Mouse (Mus musculus): Measurements from ENCODE around the gene Mfsd5.

Gene Mfsd5

DNA sequence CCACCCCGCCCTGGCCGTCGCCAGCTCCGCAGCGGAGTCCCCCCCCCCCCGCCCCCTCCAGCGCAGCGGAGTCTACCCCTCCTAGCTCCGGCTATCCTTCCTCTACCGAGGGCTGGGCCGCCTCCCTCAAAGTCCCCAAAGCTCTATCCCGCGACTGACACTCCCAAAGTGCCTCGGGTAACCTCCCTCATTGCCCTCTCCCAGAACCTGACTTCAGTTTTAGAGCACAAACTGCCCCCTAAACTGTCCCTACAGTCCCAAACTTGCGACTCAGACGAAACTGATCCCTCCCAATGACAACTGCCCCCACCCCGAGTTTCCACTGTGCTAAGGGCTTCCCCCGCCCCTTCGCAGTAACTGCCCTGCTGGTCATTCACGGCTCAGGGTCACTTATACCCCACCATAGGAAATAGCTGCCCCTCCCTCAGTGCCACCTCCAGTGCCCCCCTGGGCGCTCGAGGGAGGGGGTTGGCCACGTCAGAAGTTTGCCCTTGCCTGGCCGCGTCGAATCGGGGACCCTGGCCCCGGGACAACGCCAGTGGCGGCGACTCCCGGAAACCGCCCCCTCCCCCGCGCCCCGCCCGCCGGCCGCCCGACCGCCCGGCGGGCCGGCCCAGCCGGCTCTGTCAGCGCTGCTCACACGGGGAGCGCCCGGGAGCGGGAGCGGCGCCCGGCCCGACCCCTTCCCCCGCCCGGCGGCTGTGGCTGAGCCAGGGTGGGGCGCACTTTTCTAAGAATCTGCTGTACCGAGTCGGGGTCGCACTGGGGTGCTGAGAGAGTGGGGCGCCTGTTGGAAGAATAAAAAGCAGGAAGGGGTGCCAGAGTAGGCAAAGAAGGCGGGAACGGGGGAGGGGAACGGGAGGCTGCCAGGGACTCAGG lies 31.8 kb upstream of the Mfsd5 start:
- in situ Hi-C loops (cut with MboI), result no loop called here

DNA sequence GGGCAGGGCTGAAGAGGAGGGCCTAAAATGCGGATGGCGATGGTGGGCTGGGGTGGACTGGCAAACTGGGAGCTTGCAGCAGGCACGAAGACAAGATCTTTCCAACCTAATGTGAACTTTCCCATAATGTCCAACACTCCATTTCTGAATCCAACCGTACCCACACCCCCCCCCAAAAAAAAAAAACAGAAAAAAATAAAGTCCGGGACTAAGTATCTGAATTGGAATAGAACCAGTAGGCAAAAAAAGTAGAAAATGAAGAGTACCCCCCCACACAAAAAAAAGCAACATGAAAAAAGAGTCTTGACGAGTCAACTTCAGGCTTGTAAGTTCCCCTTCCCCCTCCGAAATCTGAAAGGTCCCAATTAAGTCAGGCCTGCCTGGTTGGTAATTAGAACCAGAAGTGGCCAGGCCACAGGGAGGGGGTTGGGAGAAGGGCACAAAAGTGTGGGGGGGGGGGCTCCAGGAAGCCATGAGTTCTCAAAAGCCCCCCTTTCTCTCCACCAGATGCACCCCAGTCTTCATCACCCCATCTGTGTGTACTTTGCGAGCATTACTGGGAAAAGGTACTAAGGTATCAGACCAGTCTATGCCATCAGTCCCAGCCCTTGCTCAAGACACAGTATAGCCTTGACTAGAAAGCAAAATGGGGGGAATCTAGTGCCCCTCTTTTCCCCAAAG lies 31.0 kb upstream of the Mfsd5 start:
- in situ Hi-C loops (cut with MboI), result no loop called here

DNA sequence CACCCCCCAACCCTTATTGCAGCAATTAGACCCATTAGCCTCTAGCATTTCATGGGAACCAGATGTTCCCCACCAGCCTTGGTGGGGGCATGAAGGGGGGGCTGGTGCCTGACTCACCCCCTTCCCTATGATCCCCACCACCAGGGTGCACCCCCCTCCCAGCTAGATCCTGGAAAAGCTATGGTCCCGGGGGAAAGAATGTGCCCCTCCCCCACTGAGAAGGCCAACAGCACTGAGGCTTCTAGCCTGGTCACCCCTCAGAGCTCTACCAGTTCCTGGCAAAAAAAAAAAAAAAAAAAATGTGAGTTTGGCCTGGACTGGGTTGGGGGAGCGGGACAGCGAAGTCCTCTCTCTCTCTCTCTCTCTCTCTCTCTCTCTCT lies 30.5 kb upstream of the Mfsd5 start:
- in situ Hi-C loops (cut with MboI), result no loop called here

DNA sequence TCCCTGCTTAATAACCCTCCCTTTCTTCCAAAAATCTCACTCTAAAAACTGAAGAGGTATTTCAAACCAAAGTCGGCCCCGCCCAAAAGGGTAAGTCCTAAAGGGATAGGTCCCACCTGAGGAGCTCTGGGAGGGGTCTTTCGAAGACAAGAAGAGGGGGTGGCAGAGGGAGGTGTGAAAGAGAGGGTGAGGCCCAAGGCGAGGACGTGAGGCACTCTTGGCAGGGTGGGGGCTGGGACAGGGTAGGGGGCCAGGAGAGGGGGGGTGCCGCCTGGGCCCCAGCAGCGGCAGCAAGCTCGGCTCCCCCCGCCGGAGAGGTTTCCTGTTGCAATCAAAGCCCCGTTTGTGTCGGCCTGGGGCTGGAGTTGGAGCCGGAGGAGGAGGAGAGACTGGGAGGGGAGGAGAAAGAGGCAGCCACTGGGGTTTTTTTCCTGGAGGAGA lies 30.0 kb upstream of the Mfsd5 start:
- in situ Hi-C loops (cut with MboI), result no loop called here

DNA sequence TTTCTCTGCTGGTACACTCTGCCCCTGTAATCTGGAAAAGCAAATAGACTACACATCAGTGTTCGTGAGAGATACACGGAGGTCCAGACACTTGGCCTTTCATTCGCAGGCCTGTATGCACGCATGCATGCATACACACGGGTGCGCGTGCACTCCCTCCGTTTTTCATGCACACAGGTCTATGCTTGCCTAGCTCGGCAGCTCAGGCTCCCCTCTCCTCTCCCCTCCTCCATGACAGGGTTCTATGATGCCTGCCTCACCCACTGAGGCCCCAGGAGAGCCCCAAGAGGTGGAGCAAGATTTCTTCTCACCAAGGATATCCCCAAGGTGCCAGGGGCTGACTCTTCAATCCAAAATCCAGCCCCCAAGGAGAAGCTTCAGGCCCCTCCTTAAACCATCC lies 29.3 kb upstream of the Mfsd5 start:
- in situ Hi-C loops (cut with MboI), result no loop called here

DNA sequence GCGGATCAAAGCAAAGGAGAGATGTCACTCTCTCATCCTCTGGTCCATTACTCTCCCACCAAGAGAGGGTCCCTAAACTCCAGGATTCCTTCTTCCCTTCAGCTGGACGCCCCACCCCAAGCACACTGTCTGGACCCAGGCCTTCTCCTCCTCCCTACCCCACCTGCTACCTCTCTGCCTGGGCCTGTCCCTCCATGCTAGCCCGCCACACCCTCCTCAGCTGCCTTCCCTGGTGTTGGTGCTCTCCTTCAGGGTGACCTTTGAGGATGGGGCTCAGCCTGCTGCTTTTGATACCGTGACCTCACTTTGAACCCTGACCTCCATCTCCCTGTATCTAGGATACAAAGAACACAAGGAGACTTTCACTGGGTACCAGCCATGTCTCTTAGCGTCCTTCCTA lies 28.7 kb upstream of the Mfsd5 start:
- in situ Hi-C loops (cut with MboI), result no loop called here

DNA sequence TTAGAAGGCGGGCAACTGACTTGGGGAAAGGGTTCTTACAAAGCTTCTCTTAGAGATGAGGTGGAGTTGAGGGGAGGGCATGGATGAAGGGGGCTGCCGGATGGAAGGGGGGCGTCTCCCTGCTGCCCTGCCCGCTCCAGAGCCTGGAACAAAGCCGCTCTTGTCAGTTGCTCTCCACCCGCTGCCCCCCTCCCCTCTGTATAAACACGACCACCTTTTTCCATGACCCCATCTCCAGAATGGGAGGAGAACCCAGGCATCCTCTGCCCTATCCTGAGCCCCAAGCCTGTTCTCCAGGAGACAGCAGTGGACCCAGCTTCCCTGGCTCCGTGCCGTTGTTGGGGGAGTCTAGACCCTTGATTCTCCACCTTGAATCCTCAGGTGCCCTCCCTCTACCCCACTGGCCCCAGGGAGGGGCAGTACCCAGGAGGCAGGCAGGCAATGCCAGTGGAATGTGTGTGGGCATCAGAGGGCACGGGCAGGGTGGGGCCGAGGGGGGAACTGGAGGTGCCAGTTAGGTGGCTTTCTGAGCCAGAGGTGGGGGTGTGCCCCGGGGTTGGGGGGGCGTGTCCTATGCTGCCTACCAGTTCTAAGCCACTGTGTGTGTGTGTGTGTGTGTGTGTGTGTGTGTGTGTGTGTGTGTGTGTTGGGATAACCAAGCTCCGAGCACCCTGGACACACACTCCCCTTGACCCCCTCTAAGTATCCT lies 23.6 kb upstream of the Mfsd5 start:
- in situ Hi-C loops (cut with MboI), result no loop called here

DNA sequence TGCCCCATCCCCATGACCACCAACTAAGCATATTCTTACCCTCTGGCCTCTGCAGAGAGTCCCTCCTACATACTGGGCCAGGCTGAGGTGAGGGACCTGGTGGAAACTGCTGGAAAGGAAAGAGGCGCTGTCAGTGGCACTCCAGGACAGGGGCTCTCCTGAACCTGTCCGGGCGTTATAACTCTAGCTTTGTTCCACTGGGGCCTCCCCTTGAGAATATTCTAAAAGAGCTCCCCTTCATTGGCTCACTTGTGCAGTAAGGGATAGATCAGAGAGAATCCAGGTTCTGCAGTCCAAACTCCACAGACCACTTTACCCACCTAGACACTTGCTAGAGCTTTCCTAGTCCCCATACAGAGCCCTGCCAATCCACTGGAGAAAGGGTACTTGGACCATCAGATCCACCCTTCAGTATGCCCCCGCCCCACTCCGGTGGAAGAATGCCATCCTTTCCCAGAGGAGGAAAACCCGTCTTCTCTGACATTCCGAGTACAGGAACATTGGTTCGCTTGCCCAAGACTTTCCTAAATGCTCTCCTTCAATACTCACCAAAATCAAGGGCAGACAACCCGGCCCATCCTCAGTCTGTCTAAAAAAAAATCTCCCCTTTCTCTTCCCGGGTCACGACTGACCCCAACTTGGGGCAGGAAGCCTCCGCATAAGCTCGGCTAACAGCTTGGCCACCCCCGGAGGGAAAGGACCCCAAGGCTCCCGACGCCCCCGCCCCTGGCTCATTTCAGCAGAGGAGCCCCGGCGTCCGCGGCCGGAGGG lies 22.6 kb upstream of the Mfsd5 start:
- in situ Hi-C loops (cut with MboI), result no loop called here

DNA sequence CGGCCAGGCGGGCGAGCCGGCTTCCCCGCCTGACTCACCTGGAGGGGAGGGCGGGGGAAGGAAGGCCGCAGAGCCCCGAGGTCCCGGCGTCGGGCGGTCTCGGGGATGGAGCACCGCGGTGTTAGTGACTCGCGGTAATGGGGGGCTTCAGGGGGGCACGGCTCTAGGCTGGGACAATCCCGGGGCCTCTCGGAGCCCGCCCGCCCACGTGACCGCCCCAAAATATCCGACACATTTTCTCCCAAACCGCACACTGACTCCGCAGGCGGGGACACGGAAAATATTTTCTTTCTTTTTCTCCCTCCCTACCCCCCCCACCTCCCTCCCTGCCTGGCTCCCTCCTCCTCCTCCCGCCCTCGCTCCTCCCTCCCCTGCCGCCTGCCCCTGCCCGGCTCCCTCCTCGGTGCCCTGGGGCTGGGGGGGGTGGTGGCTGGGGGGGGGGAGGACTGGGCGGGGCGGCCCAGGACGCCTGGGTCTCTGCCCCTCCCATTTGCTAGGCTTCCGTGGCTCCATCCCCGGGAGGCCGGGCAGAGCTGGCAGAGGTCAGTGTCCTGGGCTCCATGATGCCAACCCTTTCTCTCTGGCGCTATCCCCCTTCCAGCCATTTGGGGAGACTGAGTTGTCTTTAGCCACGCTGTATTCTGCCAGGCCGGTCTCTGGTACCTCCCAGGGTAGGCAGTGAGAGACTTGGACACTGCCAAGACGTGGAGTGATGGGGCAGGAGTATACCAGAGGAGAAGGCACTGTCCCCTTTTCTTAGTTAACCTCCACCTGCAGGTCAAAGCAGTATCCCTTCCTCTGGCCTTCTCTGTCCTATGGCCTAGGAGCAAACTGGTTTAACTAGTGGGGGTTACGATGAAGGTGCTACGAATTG lies 21.8 kb upstream of the Mfsd5 start, which contains the start of gene Rarg:
Gene Rarg (minus strand): TSS at position 316 of the 874 bp plus-strand sequence.
- in situ Hi-C loops (cut with MboI), result no loop called here

DNA sequence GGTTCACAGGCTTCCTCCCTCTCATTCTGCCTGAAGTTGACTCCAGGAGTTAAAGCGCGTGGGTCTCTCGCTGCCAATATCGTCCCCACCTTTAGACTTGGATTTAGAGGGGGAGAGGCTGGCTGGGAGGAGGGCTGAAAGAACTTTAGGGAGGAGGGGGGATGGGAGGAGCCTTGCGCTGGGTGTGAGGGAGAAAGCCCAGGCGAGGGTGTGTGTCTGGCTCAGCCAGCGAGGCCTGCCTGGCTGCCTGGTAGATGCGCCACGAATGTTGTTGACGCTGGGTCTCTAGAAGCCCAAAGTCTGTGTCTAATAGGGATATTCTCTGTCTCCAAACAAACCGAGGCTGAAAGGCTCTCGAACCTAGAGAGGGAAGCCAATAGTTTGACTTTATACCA lies 21.2 kb upstream of the Mfsd5 start:
- in situ Hi-C loops (cut with MboI), result no loop called here

DNA sequence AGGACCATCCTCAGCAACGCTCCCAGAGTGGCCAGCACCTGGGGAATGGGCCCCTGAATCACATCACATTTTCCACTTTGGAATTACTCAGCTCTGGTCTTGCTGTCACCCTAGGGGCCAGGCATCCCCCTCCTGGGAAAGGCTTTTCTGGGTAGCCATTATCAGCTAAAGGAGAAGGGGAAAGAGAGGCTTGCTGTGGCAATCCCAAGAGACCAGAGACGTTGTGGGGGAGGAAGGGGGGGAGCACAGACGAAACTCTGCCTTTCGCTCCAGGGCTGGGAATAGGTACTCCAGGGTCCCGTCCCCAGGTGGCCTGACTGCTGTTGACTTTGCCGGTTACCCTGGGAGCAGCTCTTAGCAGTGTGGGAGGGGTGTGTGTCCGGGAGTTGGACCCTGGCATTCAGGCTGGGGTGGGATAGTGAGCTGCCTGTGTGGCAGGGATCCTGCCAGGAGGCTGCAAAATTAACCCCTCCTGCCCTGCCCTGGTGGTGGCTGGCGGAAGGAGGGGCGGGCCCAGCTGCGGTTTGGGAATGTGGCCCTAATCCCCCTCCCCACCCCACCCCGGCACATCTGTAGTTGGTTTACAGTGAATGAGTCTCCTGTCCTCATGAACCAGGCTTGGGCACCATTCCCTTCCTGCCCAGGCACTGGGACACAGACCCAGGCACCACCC lies 20.5 kb upstream of the Mfsd5 start:
- in situ Hi-C loops (cut with MboI), result no loop called here

DNA sequence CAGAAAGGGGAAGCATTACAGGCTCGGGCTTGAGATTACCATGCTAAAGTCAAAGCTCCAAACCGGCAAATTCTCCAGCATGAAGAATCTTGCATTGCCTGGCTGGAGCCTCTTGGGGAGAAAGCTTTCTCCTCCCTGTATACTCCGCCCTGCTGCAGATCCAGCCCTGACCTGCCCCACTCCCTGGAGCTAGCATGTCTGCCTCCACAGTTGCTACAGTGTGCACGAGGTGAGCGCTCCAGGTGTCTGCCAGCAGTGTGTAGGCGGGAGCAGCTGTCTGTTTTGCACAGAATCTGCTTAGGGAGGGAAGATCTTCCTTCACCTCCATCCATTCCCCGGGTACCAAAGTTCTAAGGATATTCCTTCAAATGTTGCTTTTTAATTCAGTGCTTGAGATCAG lies 16.7 kb upstream of the Mfsd5 start:
- in situ Hi-C loops (cut with MboI), result no loop called here

DNA sequence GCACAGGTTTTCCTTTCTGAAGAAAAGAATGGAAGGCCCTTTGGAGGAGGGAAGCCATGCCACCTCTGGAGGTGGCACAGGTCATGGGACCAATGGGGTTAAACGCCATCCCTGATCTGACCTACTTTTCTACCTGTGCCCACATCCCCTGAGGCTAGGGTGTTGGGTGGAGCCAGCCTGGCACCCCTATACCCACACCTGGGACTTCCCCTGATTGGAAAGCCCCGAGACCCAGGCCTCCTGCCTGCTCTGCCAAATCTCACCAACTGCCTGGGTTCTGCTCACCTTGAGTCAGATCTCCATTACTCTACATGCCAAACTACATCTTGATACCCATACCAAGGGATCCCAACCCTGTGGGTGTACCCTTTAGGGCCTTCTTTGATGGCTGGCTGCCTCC lies 16.2 kb upstream of the Mfsd5 start:
- in situ Hi-C loops (cut with MboI), result no loop called here

DNA sequence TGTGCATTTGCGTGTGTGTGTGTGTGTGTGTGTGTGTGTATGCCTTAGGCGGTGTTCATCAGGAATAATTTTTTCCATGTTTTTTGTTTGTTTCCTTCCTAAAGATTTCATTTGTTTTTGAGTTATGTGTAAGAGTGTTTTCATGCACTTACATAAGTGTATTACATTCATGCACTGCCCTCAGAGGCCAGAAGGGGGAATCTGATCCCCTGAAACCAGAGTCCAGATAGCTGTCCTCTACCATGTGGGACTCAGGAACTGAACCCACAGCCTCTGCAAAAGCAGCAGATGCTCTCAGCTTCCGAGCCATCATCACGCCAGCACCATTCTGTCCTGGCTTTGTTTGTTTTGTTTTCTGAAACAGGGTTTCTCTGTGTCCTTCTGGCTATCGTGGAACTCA lies 13.7 kb upstream of the Mfsd5 start:
- in situ Hi-C loops (cut with MboI), result no loop called here

DNA sequence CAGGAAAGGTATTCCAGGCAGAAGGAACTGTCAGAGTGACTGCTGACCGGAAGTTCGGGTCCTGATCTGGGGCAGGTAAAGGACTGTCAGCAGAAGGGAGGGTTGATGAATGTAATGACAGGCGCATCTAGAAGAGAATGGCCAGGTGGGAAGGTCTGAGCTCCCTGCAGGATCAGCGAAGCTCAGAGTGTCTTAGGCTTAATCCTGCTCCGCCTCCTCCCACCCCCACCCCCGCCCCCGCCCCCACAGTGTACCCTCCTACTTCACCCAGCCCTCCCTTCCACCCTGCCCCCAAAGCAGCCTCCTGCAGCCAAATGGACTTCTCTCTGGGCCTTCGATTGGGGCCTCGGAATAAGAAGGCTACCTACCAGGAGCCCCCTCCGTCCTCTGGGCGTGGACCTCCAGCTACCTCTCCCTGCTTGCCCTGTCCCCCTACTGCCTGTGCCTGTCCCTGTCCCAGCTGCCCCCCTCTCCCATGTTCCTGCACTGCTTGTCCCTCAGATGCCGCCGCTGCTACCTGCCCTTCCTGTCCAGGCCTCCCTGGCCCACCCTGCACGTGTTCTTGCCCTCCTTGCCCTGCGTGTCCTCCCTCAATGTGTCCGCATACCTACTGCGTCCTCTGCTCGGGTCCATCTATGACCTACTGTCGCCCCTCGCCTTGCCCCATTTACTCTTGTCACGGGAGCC lies 8.8 kb upstream of the Mfsd5 start, which contains the start of gene Gm9918:
Gene Gm9918 (plus strand): TSS at position 290 of the 687 bp plus-strand sequence.
- in situ Hi-C loops (cut with MboI), result no loop called here

DNA sequence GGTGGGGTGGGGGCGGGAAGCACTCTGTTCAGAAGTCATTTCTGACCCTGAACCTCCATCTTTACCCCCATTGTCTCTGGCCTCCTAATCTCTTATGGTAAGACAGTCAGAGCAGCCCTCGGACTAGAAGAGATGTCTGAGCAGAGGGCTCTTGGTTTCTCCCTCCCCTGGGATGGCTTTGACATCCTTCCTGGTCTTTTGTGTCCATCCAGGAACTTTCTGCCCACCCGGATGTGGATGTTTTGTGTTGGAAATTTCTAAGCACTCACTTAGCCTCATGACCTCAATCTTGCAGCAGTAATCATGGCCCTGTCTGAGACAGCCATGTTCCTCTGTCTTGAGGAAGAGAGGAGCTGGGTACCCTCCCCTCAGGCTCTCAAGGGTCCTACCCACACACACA lies 7.8 kb upstream of the Mfsd5 start:
- in situ Hi-C loops (cut with MboI), result no loop called here

DNA sequence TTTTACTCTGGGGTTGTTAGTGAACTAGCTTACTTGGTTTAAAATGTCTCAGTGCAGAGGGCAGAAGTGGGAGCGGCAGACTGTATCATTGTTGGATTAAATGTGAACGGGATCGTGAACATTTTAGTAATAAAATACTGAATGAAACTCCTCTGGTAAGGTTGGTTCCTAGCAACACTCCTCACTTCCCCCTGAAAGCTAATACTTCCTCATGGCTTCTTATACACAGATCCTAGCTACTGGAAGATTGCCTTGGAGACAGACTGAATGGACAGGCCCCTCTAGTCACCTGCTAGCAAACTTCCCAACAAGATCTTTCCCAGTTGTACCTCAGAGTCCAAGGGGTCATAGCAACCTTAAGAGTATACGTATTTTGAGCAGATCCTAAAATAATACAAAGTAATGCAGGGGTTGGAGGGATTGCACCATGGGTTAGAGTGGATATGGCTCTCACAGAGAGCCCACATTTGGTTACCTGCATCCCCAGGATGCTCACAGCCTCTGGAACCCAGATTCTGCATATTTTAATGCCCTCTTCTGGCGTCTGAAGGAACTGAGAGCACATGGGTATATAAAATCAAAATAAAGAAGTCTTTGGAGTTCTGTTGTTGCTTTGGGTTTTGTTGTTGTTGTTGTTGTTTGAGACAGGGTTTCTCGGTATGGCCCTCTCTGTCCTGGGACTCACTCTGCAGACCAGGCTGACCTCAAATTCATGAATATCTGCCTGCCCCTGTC lies 5.1 kb upstream of the Mfsd5 start:
- in situ Hi-C loops (cut with MboI), result no loop called here

DNA sequence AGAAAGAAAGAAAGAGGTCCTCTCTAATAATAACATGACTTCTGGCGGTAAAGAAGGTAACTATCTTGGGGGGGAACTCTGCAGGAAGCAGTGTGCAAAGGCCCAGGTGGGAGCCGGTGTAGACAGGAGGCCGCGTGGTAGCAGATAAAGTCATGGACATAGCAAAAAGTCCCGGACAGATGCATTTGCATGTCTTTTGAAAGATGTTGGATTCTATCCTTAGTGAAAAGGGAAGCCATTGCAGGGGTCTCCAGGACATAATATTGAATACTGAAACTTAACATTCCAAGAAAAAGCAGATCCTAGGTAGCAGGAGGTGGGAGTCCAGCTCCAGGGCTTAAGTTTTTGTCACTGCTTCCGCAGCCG lies 545 bp upstream of the Mfsd5 start:
- in situ Hi-C loops (cut with MboI), result no loop called here

Data from mature B cell (primary cell).